Mouse (Mus musculus): ENCODE results near the gene Ifnl2.

DNA sequence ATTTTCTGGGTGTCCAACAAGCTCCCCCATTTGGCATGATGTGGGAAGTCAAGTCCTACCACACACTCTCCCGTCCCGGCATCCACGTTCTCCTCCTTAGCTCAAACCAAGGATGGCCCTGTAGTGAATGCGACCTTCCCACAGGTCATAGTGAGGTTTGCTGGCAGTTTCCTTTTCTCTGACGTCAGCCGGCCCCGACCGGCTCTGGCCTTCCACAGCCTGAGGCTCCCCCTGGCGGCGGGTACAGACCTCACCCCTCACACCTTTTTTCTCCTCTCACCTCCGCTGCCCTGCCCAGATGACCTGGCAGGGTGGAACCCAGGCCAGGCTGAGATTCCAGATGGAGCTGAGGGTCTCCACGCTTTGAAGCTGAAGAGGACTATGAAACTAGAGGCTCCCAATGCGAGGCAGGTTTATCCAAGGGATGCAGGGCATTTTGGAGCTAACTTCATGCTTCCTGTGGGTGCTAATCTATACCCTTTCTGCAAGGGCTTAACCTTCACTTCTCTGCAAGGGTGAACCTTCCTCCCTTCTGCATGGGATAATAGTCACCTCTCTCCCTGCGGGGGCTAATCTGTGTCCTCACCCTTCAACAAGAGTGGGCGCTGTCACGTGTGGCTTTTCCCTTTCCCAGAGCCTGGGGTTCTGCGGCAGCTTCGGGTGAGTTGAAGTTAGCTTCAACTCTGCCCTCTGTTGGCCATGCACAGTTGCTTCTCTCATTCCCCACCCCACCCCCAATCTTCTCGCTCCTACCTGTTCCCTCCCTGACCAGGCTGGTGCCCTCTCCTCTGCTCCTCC, 17.9 kb upstream of the Ifnl2 start:
- TF ChIP-seq TAL1 (IDR thresholded peaks at IDR 0.05; ENCODE audit: low read length) (no peak), GATA1 (IDR thresholded peaks at IDR 0.05; ENCODE audit: low read length) (no peak)

Measured in erythroblast, embryonic 14.5 days (primary cell).